Mouse (Mus musculus): ENCODE data around the gene Gm20662.
A peak's percentile ranks its signal among the peaks of the same experiment; 100 is the strongest.

Gm20662 gene

DNA sequence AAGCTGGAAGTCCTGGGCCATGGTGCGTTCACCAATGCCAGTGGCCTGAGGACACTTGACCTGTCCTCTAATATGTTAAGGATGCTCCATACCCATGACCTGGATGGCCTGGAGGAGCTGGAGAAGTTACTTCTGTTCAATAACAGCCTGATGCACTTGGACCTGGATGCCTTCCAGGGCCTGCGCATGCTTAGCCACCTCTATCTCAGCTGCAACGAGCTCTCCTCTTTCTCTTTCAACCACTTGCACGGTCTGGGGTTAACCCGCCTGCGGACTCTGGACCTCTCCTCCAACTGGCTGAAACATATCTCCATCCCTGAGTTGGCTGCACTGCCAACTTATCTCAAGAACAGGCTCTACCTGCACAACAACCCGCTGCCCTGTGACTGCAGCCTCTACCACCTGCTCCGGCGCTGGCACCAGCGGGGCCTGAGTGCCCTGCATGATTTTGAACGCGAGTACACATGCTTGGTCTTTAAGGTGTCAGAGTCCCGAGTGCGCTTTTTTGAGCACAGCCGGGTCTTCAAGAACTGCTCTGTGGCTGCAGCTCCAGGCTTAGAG is 57.6 kb downstream of the Gm20662 start:
- no peak for DNase-seq (ENCODE audit: low spot score)

DNA sequence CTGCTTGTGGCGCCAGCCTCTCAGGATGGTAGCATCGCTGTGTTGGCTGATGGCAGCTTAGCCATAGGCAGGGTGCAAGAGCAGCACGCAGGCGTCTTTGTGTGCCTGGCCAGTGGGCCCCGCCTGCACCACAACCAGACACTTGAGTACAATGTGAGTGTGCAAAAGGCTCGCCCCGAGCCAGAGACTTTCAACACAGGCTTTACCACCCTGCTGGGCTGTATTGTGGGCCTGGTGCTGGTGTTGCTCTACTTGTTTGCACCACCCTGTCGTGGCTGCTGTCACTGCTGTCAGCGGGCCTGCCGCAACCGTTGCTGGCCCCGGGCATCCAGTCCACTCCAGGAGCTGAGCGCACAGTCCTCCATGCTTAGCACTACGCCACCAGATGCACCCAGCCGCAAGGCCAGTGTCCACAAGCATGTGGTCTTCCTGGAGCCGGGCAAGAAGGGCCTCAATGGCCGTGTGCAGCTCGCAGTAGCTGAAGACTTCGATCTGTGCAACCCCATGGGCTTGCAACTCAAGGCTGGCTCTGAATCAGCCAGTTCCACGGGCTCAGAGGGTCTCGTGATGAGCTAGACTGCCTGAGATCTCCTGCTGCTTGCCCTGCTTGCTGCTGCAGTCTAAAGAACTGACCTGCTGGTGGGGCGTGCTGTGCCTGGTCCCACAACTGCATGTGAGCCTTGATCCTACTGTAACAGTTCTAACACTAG is 58.3 kb downstream of the Gm20662 start:
- DNase-seq (ENCODE audit: low spot score), result peak; percentile 2

DNA sequence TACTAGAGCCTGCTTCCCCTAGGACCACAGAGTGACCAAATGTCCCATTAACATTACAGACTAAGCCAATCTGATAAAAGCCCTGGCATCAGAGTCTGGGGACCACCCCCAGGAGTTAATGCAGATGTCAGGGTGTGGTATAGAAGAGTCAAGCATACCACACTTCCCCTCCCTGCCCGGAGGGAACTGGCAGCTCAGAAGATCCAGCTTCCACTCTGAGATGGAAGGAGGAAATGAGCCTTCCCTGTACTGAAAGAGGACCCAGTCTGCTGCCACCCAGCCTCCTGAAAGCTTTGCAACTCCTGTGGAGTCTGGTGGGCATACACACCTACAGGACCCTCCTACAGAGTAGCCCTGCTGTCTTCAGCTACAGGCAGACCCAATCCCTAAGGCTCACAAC is 58.9 kb downstream of the Gm20662 start:
- DNase-seq (ENCODE audit: low spot score), result no peak

DNA sequence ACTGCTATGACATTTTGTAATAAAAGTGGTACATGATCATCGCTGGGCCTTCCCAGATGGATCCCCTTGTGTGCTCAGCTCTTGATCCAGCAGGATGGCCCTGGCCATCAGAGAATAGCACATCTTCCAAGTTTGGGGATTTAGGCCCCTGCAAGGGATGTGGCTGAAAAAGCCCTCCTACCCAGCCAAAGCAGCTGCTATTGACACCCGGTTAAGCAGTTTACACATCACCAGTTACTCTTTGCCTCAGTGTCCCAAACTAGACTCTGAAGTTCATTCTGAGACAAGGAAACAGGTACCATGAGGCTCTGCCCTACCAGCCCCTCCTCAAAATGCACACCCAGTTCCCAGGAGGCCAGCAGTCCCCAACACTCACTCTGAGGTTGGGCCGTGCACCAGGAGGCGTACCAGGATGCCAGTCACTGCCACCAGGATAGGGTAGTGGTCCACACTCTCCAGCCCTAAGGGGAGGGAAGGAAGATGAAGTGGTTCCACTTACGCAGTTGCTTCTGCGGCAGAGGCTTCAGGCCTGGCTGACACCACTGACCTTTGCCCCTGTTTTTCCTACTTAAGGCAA is 59.6 kb downstream of the Gm20662 start:
- DNase-seq (ENCODE audit: low spot score), result no peak

DNA sequence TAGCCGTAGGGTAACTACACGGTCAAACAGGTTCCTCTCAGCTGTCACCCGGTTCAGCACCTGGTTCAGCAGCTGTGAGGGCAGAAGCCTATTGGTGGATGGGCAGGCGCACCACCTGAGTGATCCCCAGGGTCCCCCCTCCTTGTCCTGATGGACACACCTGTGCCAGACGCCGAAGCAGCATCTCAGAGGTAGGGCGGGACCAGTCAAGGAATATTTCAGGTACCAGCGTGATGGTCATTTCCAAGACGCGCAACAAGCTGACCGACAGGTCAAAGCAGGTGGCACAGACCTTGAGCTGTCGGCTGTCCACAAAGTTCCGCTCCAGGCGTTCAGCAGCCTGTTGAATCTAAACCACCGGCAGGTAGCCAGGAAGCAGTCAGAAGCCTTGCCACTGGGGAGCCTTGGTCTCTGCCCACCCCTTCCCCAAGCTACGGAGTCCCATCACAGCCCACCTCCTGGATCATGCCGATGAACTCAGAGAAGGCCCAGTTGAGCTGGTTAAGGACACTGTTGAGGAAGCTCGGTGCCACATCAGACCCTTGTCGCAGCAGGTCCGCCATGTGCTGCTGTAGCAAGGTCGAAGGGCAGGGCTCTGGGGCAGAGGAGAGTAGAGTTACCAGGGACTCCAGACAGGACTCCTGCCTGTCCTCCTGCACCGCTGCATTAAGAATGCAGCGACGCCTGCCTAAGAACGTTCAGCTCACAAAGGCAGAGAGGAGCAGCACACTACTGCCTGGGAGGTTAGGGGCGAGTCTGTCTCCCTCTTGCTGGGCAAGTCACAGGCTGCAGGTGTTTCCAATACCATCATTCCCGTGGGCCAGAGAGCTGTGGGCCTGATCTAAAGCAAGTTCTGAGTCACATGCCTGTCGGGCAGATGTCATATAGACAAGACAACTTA is 60.5 kb downstream of the Gm20662 start:
- DNase-seq (ENCODE audit: low spot score), result peak; percentile 5

DNA sequence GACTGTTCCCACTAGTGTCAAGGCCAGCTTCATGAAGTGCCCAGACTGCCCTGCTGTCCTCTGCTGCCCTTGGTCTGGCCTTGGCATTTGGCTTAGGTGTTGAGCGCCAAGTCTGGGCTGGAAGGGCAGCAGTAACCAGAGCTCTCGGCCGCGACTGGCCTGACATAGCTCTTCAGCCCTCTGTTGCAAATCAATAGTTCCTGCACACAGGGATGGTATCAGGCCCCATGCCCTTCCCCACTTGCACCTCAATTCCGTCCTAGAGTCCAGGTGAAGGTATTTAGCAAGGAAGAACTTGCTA is 61.1 kb downstream of the Gm20662 start:
- DNase-seq (ENCODE audit: low spot score), result peak; percentile 16

DNA sequence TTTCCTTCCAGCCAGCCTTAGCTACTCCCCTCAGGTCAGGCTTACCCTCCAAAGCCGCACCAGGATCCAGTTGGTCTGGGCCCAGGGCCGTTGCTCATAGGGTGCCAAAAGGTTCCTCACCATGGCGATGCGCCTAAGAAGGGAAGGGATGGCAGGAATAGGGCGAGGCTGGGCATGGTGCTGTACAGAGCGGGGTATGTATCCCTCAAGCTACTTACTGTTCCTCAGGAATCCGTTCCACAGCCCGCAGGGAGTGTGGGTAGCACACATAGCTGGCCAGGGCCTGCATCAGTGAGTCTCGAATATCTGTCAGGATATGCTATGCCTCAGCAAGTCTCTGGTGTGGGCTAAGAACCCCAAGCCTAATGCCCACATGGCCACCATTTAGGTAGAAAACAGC is 62.1 kb downstream of the Gm20662 start:
- DNase-seq (ENCODE audit: low spot score), result peak; percentile 7

DNA sequence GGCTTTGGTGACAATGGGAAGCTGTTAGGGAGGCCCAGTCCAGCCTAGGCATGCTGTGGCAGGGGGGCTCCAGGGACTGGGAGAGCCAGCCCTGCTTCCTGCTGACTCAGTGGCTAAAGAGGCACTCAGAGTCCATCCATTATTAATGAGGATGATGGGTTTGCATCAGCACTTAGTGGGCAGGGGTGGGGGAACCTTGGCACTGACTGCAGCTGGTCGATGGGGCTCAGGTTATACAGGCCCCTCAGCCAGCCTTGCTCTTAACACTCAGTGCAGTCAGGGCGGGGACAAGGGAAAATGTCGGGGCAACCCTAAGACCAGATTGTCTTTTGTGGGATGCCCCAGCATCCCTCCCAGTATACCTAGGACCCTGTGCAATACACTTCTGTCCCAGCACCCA is 66.0 kb downstream of the Gm20662 start:
- DNase-seq (ENCODE audit: low spot score), result no peak

DNA sequence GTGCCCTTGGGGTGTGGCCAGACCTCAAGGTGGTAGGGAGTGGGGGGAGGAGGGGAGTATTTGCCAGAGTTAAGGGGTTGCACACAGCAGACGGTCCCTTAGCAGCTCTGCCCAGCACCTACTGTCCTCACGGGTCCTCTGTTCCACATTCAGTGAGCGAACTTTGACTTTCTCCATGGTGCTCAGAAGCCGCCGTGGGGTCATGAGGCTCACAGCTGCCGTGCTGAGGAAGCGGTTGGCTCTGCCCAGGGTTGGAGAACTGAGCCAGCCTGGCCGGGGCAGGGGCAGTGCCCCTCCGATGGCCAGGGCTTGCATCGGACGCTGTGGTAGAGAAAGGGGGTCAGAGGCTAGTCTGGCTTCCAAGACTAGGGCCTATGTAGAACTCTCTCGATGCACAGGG is 67.2 kb downstream of the Gm20662 start:
- DNase-seq (ENCODE audit: low spot score), result no peak

DNA sequence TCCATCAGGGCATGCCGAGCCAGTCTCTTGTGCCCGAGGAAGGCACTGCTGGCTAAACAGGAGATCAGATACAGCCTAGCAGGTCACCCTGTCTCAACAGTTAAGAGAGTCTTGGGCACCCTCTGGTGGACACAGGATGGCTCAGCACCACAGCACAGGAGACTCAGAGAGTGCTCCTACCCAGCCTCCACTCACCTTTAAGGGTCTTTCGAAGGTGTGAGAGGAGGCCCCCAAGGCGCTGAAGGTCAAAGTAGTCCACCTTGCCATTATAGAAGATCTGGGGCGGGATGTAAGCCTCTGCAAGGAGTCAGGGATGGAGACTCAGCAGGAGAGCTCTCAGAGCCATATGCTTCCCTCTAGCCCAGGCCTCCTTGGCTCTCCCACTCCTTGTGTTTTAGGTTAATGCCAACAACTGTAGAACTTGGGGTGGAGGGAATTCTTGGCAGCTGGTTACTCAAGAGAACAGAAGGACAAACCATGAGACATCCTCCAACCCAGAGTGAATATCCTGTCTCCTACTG is 69.4 kb downstream of the Gm20662 start:
- peak; percentile 54 for DNase-seq (ENCODE audit: low spot score)

DNA sequence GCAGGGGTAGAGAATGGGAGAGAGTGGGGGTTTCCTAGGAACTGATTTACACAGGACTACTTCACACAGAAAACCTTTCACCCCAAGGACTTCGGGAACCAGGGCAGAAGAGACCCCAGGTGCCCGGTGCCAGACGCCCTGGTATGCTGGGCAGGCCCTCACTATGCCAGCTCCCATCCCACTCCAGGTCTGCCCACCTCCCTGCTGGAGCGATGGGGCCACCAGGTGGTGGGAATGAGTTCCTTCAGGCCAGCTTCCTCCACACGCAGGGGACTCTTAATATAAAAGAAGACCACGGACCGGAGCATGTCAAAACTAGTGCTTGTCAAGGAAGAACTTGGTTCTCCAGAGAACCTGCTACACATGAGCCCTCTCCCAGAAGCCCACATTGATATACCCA is 71.0 kb downstream of the Gm20662 start:
- no peak for DNase-seq (ENCODE audit: low spot score)

DNA sequence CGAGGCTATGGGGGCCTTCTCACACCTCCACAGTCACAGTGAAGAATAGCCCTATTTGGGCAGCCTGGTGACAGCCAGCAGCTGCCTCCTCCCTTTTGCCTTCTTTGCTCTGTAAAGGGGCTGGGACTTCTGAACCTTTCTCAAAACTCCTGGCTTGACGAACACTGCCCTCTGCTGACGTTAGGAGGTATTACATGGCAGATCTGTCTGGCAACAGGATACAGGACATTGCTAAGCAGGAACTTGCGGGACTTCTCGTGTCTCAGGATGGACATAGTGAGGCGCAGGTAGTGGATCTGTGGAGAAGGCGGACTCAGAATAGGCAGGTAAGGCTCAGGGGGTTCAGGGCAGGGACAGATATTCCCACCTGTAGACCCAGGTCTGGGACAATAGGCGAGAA is 71.8 kb downstream of the Gm20662 start:
- peak; percentile 71 for DNase-seq (ENCODE audit: low spot score)

DNA sequence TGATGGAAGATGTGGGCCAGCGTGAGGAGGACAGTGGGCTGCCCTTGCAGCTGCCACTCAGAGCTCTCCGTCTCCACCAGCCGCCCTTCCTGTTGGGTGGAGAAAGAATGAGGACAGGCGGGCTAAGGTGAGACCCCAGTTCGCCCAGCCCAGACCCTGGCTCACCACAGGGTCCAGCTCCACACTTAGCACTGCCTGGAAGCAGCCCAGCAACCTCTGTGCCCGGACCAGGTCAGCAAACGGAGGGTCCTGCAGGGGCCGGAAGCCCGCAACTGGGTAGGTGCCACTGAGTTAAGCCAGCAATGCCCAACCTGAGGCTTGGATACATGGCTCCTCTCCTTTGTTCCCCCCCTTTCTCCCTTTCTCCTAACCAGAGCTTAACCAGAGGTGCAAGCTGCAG is 72.9 kb downstream of the Gm20662 start:
- no peak for DNase-seq (ENCODE audit: low spot score)

DNA sequence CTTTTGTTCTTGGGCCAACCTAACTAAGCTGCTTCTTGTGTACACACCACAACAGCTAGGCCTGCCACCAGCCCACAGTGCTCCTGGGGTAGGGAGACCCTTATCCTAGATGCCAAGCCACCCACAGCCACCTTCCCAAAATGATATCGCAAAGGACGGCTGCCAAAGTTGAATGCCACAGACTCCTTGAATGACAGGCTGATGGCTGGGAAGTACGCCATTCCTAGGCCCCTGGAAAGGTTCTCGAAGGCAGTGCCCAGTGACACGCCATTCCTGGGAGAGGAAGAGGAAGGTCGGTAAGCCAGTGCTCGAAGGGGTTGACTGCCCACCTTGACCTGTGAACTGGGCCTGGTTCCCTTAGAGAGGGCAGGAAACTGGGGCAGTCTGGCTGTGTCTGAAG is 73.4 kb downstream of the Gm20662 start:
- no peak for DNase-seq (ENCODE audit: low spot score)

DNA sequence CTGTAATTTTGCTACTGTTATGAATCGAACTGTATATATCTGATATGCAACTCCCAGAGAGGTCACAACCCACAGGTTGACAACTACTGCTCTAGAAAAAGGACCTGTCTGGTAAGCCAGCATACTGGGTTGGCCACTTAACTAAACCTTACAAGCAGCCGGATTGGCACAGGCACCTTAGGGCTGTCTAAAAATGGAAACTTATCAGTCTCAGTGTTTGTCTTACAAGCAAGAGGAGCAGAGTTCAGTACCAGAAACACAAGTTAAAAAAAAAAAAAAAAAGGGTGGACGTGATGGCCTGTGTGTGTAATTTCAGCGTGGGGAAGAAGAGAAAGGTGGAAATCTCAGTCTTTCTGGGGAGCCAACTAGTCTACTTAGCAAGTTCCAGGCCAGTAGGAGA is 75.7 kb downstream of the Gm20662 start:
- no peak for DNase-seq (ENCODE audit: low spot score)

DNA sequence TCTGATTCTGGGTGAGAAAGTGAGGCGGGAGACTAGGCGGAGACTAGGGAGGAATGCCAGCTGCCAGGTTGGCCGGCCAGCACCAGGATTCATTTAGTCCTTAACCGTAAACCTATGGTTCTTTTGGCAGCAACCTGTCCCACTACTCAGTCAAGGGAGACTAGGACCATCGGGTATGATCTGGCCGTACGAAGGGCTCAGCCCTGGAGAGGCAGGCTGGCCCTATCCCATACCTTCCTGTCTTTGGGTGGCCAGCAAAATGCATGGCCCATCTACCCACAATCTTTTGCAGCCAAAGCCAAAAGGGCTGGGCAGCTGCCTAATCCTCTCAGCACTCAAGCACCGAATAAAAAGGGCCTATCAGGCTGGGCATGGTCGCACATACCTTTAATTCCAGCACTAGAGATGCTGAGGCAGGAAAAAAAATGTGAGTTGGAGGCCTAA is 76.4 kb downstream of the Gm20662 start:
- no peak for DNase-seq (ENCODE audit: low spot score)

DNA sequence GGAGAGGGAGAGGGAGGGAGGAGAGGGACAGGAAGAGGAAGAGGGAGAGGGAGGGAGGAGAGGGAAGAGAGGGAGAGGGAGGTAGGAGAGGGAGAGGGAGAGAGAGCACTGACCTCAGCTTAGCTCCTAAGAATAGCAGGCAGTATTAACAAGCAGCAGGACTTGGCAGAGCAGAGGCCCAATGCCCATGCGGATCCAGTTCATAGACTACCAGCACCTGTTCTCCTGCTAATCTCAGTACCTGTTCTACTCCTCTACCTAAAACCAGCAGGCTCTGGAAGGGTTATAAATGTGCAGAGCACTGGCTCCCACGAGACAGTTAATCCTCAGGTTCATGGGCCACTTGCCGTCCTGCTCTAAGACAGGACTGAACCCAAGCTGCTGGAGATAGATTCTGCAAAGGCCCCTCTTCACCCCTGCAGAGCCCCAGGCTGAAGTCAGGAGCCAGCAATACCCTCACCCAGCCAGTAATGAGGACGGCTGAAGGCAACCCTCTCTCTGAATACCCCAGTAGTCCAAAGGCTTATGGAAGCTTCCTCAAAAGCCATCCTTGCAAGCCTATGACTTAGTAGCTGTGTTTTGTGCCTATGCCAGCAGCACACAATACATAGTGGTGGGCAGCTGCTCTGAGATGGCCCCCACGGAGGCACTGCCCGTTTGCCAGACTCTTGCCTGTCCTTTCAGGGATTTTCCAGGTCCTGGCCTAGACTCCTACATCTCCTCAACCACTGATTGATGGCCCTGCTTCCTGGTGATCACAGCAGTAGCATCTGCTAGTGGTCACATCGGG is 77.2 kb downstream of the Gm20662 start:
- no peak for DNase-seq (ENCODE audit: low spot score)

DNA sequence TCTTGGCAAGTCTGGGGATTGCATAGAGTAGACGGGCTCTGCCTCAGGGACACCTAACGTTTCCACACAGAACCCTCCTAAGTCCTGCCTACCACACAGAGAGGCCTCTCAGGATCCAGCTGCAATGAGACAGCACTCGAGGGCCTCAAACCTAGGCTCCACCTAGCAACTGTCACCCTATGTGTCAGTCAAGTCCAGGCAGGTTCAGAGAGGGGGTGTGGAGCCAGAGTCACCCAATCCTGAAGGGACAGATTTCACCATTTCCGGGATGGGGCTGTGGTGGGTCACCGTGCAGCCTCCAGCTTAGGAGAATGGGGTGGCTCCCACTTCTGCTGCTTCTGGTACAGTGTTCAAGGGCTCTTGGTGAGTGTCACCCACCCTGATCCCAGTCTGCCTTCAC is 84.0 kb downstream of the Gm20662 start, which contains the start of gene Mst1:
Gene Mst1, plus strand, starts transcription at position 269 of the 400 bp plus-strand sequence.
- no peak for DNase-seq (ENCODE audit: low spot score)

DNA sequence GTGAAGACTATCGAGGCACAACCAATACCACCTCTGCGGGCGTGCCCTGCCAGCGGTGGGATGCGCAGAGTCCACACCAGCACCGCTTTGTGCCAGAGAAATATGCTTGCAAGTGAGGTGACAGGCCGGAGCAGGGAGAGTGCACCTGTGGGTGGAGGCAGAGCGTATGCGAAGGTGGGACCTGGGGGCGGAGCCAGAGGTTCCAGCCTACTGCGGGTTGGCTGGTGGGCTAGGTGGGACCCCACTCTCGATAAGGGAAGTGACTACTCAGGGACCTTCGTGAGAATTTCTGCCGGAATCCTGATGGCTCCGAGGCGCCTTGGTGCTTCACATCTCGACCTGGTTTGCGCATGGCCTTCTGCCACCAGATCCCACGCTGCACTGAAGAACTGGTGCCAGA is 86.4 kb downstream of the Gm20662 start:
- no peak for DNase-seq (ENCODE audit: low spot score)

DNA sequence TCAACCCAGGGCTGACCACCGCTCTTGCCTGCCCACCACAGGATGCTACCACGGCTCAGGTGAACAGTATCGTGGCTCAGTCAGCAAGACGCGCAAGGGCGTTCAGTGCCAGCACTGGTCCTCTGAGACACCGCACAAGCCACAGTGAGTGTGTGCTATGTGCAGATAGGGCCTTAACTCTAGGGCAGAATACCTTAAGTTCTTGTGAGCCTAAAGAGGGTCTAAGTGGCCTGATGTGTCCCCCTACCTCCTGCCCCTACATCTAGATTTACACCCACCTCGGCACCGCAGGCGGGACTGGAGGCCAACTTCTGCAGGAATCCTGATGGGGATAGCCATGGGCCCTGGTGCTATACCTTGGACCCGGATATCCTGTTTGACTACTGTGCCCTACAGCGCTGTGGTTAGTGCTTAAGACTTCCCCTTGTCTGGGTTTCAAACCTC is 86.9 kb downstream of the Gm20662 start, which contains the start of gene Rnf123:
Gene Rnf123, minus strand, starts transcription at position 359 of the 444 bp plus-strand sequence.
- DNase-seq (ENCODE audit: low spot score), result no peak

DNA sequence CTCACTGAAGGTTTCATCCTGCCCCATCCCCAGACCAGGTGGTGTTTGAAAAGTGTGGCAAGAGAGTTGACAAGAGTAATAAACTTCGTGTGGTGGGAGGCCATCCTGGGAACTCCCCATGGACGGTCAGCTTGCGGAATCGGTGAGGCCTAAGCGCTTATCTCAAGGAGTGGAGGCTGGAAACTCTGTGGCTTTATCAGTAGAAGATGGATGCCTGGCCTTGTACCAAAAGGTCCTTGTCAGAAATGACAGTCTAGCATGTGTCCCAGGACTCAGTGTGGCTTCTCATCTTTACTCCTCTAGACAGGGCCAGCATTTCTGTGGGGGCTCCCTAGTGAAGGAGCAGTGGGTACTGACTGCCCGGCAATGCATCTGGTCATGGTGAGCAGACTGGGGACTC is 87.4 kb downstream of the Gm20662 start:
- no peak for DNase-seq (ENCODE audit: low spot score)

DNA sequence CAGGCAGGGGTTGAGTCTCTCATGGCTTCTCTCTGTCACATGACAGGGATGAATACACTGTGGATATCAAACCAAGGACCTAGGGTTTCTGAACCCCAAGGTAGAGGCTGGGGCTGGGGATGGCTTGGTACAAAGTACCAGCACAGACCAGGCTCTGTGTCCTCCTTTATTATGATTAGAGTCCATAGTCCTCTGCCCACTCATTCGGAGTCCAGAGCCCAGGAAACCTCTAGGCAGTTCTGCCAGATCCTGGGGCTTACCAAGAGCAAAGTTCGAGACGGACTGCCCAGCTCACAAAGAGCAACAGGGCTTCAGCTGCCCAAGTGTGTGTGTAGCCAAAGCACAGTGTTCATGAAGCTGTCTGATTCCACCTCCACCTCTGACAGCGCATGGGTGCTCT is 89.1 kb downstream of the Gm20662 start:
- no peak for DNase-seq (ENCODE audit: low spot score)

Measured in ovary, postnatal 36 days (tissue).